Mouse (Mus musculus): ENCODE data around the gene Il10ra. TPM values are rescaled to one million over a fixed set of nuclear protein-coding genes. Genes with fewer than 3 reads are reported as not detected.

Gene Il10ra
- polyA plus RNA-seq, 1 experiment = 5.1 TPM

GRCm38 (mm10) chr9:45247536-45247935, 21.4 kb downstream of the Il10ra start:
- Histone ChIP-seq H3K4me1 (ENCODE audit: control insufficient read depth, insufficient read depth, low read length) (no peaks in the 10 kb centered on the region), H3K4me3 (ENCODE audit: insufficient read depth, low read length) (no peak overlapping the region), H3K27ac (ENCODE audit: insufficient read depth, low read length) (0 out of 2 replicates have a peak overlapping the region, but pooled peaks have one; percentile 35)
- TF ChIP-seq POLR2A (IDR thresholded peaks at IDR 0.05; ENCODE audit: extremely low read depth, insufficient read depth, low read length) (no peak), CTCF (IDR thresholded peaks at IDR 0.05; ENCODE audit: extremely low read depth, insufficient read depth, low read length) (no peak)

- Histone ChIP-seq H3K4me3 (ENCODE audit: insufficient read depth, low read length) (no peak overlapping the region), H3K27ac (ENCODE audit: insufficient read depth, low read length) (peak overlapping the region; percentile 80), H3K4me1 (ENCODE audit: control insufficient read depth, insufficient read depth, low read length) (no peaks in the 10 kb centered on the region)
- TF ChIP-seq POLR2A (IDR thresholded peaks at IDR 0.05; ENCODE audit: extremely low read depth, insufficient read depth, low read length) = no peak
- no peak for TF ChIP-seq CTCF (IDR thresholded peaks at IDR 0.05; ENCODE audit: extremely low read depth, insufficient read depth, low read length)
These were observed 22.9 kb downstream of the Il10ra start for GRCm38 (mm10) chr9:45246060-45246459.

GRCm38 (mm10) chr9:45245432-45245831, 23.5 kb downstream of the Il10ra start:
- no peak for TF ChIP-seq CTCF (IDR thresholded peaks at IDR 0.05; ENCODE audit: extremely low read depth, insufficient read depth, low read length)
- TF ChIP-seq POLR2A (IDR thresholded peaks at IDR 0.05; ENCODE audit: extremely low read depth, insufficient read depth, low read length) = no peak
- Histone ChIP-seq H3K4me3 (ENCODE audit: insufficient read depth, low read length) (no peak overlapping the region), H3K4me1 (ENCODE audit: control insufficient read depth, insufficient read depth, low read length) (no peaks in the 10 kb centered on the region), H3K27ac (ENCODE audit: insufficient read depth, low read length) (no peak overlapping the region)

- no peak overlapping the region for H3K27ac ChIP-seq (ENCODE audit: insufficient read depth, low read length)
- no peak for TF ChIP-seq POLR2A (IDR thresholded peaks at IDR 0.05; ENCODE audit: extremely low read depth, insufficient read depth, low read length)
- TF ChIP-seq CTCF (IDR thresholded peaks at IDR 0.05; ENCODE audit: extremely low read depth, insufficient read depth, low read length) = no peak
- H3K4me1 ChIP-seq (ENCODE audit: control insufficient read depth, insufficient read depth, low read length) = no peaks in the 10 kb centered on the region
- H3K4me3 ChIP-seq (ENCODE audit: insufficient read depth, low read length) = no peak overlapping the region
These were observed 27.6 kb downstream of the Il10ra start for GRCm38 (mm10) chr9:45241397-45241796.

GRCm38 (mm10) chr9:45236744-45237143, 32.2 kb downstream of the Il10ra start:
- TF ChIP-seq CTCF (IDR thresholded peaks at IDR 0.05; ENCODE audit: extremely low read depth, insufficient read depth, low read length) (no peak), POLR2A (IDR thresholded peaks at IDR 0.05; ENCODE audit: extremely low read depth, insufficient read depth, low read length) (no peak)

GRCm38 (mm10) chr9:45235668-45236227, 33.2 kb downstream of the Il10ra start:
- TF ChIP-seq POLR2A (IDR thresholded peaks at IDR 0.05; ENCODE audit: extremely low read depth, insufficient read depth, low read length) (no peak), CTCF (IDR thresholded peaks at IDR 0.05; ENCODE audit: extremely low read depth, insufficient read depth, low read length) (no peak)
- Histone ChIP-seq H3K4me1 (ENCODE audit: control insufficient read depth, insufficient read depth, low read length) (no peaks in the 10 kb centered on the region), H3K4me3 (ENCODE audit: insufficient read depth, low read length) (no peak overlapping the region), H3K27ac (ENCODE audit: insufficient read depth, low read length) (no peak overlapping the region)

More at GRCm38 (mm10) chr9:45236744-45237143, 32.2 kb downstream of the Il10ra start:
- no peaks in the 10 kb centered on the region for H3K4me1 ChIP-seq (ENCODE audit: control insufficient read depth, insufficient read depth, low read length)
- no peak overlapping the region for H3K27ac ChIP-seq (ENCODE audit: insufficient read depth, low read length)
- no peak overlapping the region for H3K4me3 ChIP-seq (ENCODE audit: insufficient read depth, low read length)

GRCm38 (mm10) chr9:45229359-45229758, 39.6 kb downstream of the Il10ra start:
- Histone ChIP-seq H3K4me3 (ENCODE audit: insufficient read depth, low read length) (no peak overlapping the region), H3K4me1 (ENCODE audit: control insufficient read depth, insufficient read depth, low read length) (no peaks in the 10 kb centered on the region), H3K27ac (ENCODE audit: insufficient read depth, low read length) (no peak overlapping the region)
- TF ChIP-seq CTCF (IDR thresholded peaks at IDR 0.05; ENCODE audit: extremely low read depth, insufficient read depth, low read length) = no peak
- no peak for TF ChIP-seq POLR2A (IDR thresholded peaks at IDR 0.05; ENCODE audit: extremely low read depth, insufficient read depth, low read length)

- no peak overlapping the region for H3K27ac ChIP-seq (ENCODE audit: insufficient read depth, low read length)
- H3K4me3 ChIP-seq (ENCODE audit: insufficient read depth, low read length) = no peak overlapping the region
- TF ChIP-seq CTCF (IDR thresholded peaks at IDR 0.05; ENCODE audit: extremely low read depth, insufficient read depth, low read length) (peak; percentile 92), POLR2A (IDR thresholded peaks at IDR 0.05; ENCODE audit: extremely low read depth, insufficient read depth, low read length) (no peak)
- H3K4me1 ChIP-seq (ENCODE audit: control insufficient read depth, insufficient read depth, low read length) = no peaks in the 10 kb centered on the region
These were observed 47.4 kb downstream of the Il10ra start for GRCm38 (mm10) chr9:45221567-45221966.

- H3K4me3 ChIP-seq (ENCODE audit: insufficient read depth, low read length) = no peak overlapping the region
- no peak for TF ChIP-seq POLR2A (IDR thresholded peaks at IDR 0.05; ENCODE audit: extremely low read depth, insufficient read depth, low read length)
- TF ChIP-seq CTCF (IDR thresholded peaks at IDR 0.05; ENCODE audit: extremely low read depth, insufficient read depth, low read length) = no peak
- no peak overlapping the region for H3K27ac ChIP-seq (ENCODE audit: insufficient read depth, low read length)
- no peaks in the 10 kb centered on the region for H3K4me1 ChIP-seq (ENCODE audit: control insufficient read depth, insufficient read depth, low read length)
These were observed 49.3 kb downstream of the Il10ra start for GRCm38 (mm10) chr9:45219644-45220043.

GRCm38 (mm10) chr9:45215526-45216179, 53.3 kb downstream of the Il10ra start:
- TF ChIP-seq CTCF (IDR thresholded peaks at IDR 0.05; ENCODE audit: extremely low read depth, insufficient read depth, low read length) (no peak), POLR2A (IDR thresholded peaks at IDR 0.05; ENCODE audit: extremely low read depth, insufficient read depth, low read length) (no peak)

More at GRCm38 (mm10) chr9:45215526-45216179, 53.3 kb downstream of the Il10ra start:
- H3K4me1 ChIP-seq (ENCODE audit: control insufficient read depth, insufficient read depth, low read length) = no peaks in the 10 kb centered on the region
- H3K27ac ChIP-seq (ENCODE audit: insufficient read depth, low read length) = no peak overlapping the region
- no peak overlapping the region for H3K4me3 ChIP-seq (ENCODE audit: insufficient read depth, low read length)
